Mouse (Mus musculus) layer of hippocampus, postnatal 25 days (tissue): Measurements from ENCODE around the gene Chst11. TPM values are rescaled to one million over a fixed set of nuclear protein-coding genes. Genes with fewer than 3 reads are reported as not detected.

Experiments
- DNase-seq, 2 experiments: peaks; one replicate each; pipeline ENCODE4 v3.0.0; 2022; ENCODE audit warnings: mixed read lengths in 2 of 2, low spot score in 1 of 2; ENCODE audit errors: extremely low spot score in 1 of 2
- total RNA-seq, 2 experiments: library from RNA; stranded (reverse); gene quantifications; 2 replicates each; pipeline ENCODE4 v1.2.3; 2021

The Chst11 gene
- 10 to 100 TPM; 50.8 to 55.0 TPM for total RNA-seq

- DNase-seq: peak; percentile 69 to 76
Measured at GRCm38 (mm10) chr10:82984950-82985699, at the start of gene Chst11. Chst11 (plus strand) TSS chr10:82985498.

GRCm38 (mm10) chr10:82935774-82936173 is 49.5 kb upstream of the Chst11 start:
- no peak for DNase-seq

- no peak for DNase-seq
Measured at GRCm38 (mm10) chr10:82953415-82953814, 31.9 kb upstream of the Chst11 start.

- no peak for DNase-seq
Measured at GRCm38 (mm10) chr10:82955117-82955516, 30.2 kb upstream of the Chst11 start.

- DNase-seq: no peak
Measured at GRCm38 (mm10) chr10:82958218-82958761, 27.0 kb upstream of the Chst11 start.

GRCm38 (mm10) chr10:82959316-82959715 is 26.0 kb upstream of the Chst11 start:
- no peak for DNase-seq

GRCm38 (mm10) chr10:82961302-82961701 is 24.0 kb upstream of the Chst11 start:
- DNase-seq: no peak

GRCm38 (mm10) chr10:82962018-82962417 is 23.3 kb upstream of the Chst11 start:
- DNase-seq: no peak

- DNase-seq: no peak
Measured at GRCm38 (mm10) chr10:82962472-82963020, 22.8 kb upstream of the Chst11 start.

- DNase-seq: no peak
Measured at GRCm38 (mm10) chr10:82964491-82964890, 20.8 kb upstream of the Chst11 start.

- DNase-seq: no peak
Measured at GRCm38 (mm10) chr10:82966672-82967071, 18.6 kb upstream of the Chst11 start.

- no peak for DNase-seq
Measured at GRCm38 (mm10) chr10:82969612-82970011, 15.7 kb upstream of the Chst11 start.

GRCm38 (mm10) chr10:82971549-82971948 is 13.7 kb upstream of the Chst11 start:
- DNase-seq: no peak

- no peak for DNase-seq
Measured at GRCm38 (mm10) chr10:82974201-82974600, 11.1 kb upstream of the Chst11 start.

GRCm38 (mm10) chr10:82974627-82975177 is 10.6 kb upstream of the Chst11 start:
- DNase-seq: no peak

- no peak for DNase-seq
Measured at GRCm38 (mm10) chr10:82975806-82976205, 9.5 kb upstream of the Chst11 start.

GRCm38 (mm10) chr10:82982286-82982685 is 3.0 kb upstream of the Chst11 start:
- no peak for DNase-seq

- peak; percentile 46 to 58 for DNase-seq
Measured at GRCm38 (mm10) chr10:82985700-82986131, 418 bp downstream of the Chst11 start.

- DNase-seq: no peak
Measured at GRCm38 (mm10) chr10:82986251-82986992, 1.1 kb downstream of the Chst11 start.

- no peak for DNase-seq
Measured at GRCm38 (mm10) chr10:82986993-82987349, 1.7 kb downstream of the Chst11 start.

GRCm38 (mm10) chr10:82987394-82987793 is 2.1 kb downstream of the Chst11 start:
- no peak for DNase-seq
